Mouse (Mus musculus) spleen, adult 2 months (tissue): ENCODE results near the gene Larp1.

ENCODE experiments used
- CTCF ChIP-seq: fragments of 200-500 bp; IDR thresholded peaks from 2 replicates; pipeline ENCODE4 v1.5.1; 2011; ENCODE audit warnings: mild to moderate bottlenecking, inconsistent platforms; ENCODE audit not compliant: insufficient read depth, insufficient read length, insufficient replicate concordance; ENCODE audit errors: extremely low read depth
- POLR2A ChIP-seq: fragments of 200-500 bp; IDR thresholded peaks from 2 replicates; pipeline ENCODE4 v1.6.1; 2011; ENCODE audit warnings: low read depth, low read length, inconsistent platforms

- TF ChIP-seq POLR2A = no peak
- TF ChIP-seq CTCF = no peak
Measured at GRCm38 (mm10) chr11:58107009-58107408, 98.1 kb downstream of the Larp1 start.
